Mouse (Mus musculus) G1E (cell line): ENCODE measurements at regions not wholly inside any gene's neighbourhood (a gene's known extent, or its start where the extent isn't known, plus 50 kb on each side); places are given as distances from the start of the nearest gene placed in this dataset.

ENCODE experiments used
- CTCF ChIP-seq: IDR thresholded peaks from 2 replicates; pipeline ENCODE4 v1.5.1; 2012; ENCODE audit warnings: low read depth, low read length, inconsistent platforms, mixed read lengths
- GATA1 ChIP-seq: IDR thresholded peaks from 2 replicates; pipeline ENCODE4 v1.6.1; 2012; ENCODE audit warnings: borderline replicate concordance, low read length, inconsistent platforms, mixed read lengths

DNA sequence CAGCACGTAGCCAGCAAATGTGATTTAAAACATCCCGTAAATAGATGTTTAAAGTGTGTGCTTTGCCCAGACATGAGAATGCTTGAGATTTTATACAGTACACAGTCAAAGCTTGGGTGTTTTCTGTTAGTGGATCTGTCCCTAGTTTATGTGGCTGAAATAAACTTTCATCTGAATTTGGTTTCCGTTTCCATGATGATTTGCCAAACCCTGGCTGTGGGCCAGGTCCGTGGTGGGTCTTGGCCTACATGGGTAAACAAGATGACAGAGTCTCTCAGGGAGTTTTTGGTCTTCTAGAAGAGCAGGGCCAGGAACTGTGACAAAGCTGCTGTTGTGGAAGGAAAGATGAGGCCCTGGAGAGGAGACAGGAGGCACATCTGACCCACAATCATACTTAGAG, 91.9 kb downstream of the Lbh start:
- TF ChIP-seq GATA1: no peak
- no peak for TF ChIP-seq CTCF
